Mouse (Mus musculus): Measurements from ENCODE around the gene Srpk2.

GRCm38 (mm10) chr5:23616270-23617103 lies 67.9 kb downstream of the Srpk2 start:
- TF ChIP-seq CTCF (IDR thresholded peaks at IDR 0.05; ENCODE audit: control insufficient read depth, insufficient read depth, insufficient read length): no peak
- TF ChIP-seq MYOD1 (IDR thresholded peaks at IDR 0.05; ENCODE audit: control insufficient read depth, insufficient read length, low read depth): no peak
- no peak for TF ChIP-seq CEBPB (IDR thresholded peaks at IDR 0.05; ENCODE audit: low read depth)
- TF ChIP-seq FOSL1 (IDR thresholded peaks at IDR 0.05; ENCODE audit: insufficient read depth, low read length, poor library complexity, severe bottlenecking): no peak
